ENCODE assay signal across 8 mouse cellular contexts in the genomic region with DNA sequence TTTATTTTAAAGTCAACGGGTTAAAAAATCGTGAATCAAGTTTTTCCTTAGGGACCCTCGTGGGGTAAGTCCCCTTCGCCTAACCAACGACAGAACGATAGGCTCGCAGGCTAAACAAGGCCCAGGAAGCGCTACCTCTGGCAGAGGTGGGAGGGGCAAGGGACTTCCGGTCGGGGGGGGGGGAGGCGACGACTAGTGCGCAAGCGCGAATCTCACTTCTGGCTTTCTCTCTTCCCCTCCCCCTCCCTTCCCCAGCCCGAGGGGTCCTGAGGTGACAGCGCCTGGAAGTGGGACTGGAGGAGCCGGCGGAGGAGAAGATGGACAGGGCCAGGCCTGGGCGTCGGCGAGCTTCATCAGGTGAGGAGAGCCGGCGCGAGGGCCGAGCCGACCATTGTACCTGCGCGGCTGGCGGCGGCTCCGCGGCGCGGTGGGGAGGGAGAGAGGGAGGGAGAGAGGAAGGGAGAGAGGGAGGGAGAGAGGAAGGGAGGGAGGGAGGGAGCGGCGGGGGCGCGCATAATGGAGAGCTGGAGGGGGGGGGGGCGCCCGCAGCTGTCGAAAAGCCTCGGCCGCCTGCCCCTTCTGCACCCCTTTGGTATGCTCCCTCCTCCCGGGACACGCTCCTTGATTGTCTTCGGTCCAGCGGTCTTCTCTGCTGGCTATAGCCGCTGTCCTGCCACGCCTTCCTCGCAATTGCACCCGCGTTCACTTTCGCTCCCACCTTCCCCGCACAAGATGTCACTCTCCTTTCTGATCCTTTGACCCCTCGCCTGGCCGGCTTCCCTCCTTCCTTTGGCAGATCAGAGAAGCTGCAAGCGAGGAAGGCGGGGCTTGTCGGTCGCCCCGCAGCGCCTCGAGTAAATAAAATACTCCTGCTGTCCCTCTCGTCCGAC. TPM values are rescaled to one million over a fixed set of nuclear protein-coding genes. Genes with fewer than 3 reads are reported as not detected.
DNase-seq lines count a peak whose midpoint lies in the region; ATAC-seq and TF ChIP-seq lines count a peak whose summit lies in the region.

No protein-coding gene starts in this region.

- peak overlapping the region; percentile 93 to 98 for H3K4me3 ChIP-seq in ES-E14 (ENCODE audit: insufficient read depth in 1 of 2, low read depth in 1 of 2, low read length in 2 of 2, poor library complexity in 1 of 2, severe bottlenecking in 1 of 2)
- peak overlapping the region; percentile 75 for H3K4me3 ChIP-seq in forebrain, embryonic 14.5 days (ENCODE audit: low read depth, low read length)
- peak overlapping the region; percentile 89 for H3K4me3 ChIP-seq in liver, embryonic 16.5 days (ENCODE audit: low read depth, low read length)
- peak overlapping the region; percentile 72 for H3K4me3 ChIP-seq in neural tube, embryonic 13.5 days

- H3K4me1 ChIP-seq in ES-E14 (ENCODE audit: control insufficient read depth in 2 of 2, insufficient read depth in 2 of 2, low read length in 2 of 2, poor library complexity in 1 of 2), result peaks cover 0 to 14% of the 10 kb centered on the region in 2 experiments; a peak in 3 of 4 replicates
- H3K4me1 ChIP-seq in forebrain, embryonic 14.5 days (ENCODE audit: control insufficient read depth, insufficient read depth, low read length), result peaks cover 8% of the 10 kb centered on the region
- peaks cover 42% of the 10 kb centered on the region for H3K4me1 ChIP-seq in liver, embryonic 16.5 days (ENCODE audit: control insufficient read depth, low read depth, low read length)
- peaks cover 21% of the 10 kb centered on the region for H3K4me1 ChIP-seq in neural tube, embryonic 13.5 days (replicated peaks)

- H3K36me3 ChIP-seq in ES-E14 (ENCODE audit: control insufficient read depth, insufficient read depth, low read length, poor library complexity, severe bottlenecking), result no peaks in the 10 kb centered on the region
- no peaks in the 10 kb centered on the region for H3K36me3 ChIP-seq in forebrain, embryonic 14.5 days (ENCODE audit: control insufficient read depth, insufficient read depth, low read length)
- H3K36me3 ChIP-seq in liver, embryonic 16.5 days (ENCODE audit: control insufficient read depth, insufficient read depth), result no peaks in the 10 kb centered on the region
- H3K36me3 ChIP-seq in neural tube, embryonic 13.5 days, result no peaks in the 10 kb centered on the region

- DNase-seq in ES-E14 (ENCODE audit: low read depth, low spot score), result peak; percentile 85
- peak; percentile 80 for DNase-seq in cerebellum, adult 11 months
- DNase-seq in forebrain, embryonic 14.5 days (ENCODE audit: low spot score), result peak; percentile 96
- DNase-seq in heart, postnatal 14 days, result peak; percentile 83 to 86
- DNase-seq in large intestine, adult 2 months (ENCODE audit: low read depth, low spot score), result peak; percentile 51
- DNase-seq in telencephalon, adult 2 months (ENCODE audit: low read depth, low spot score), result peak; percentile 76

- peak; percentile 93 for ATAC-seq in forebrain, embryonic 14.5 days
- ATAC-seq in liver, embryonic 16.5 days (ENCODE audit: low read depth), result peak; percentile 56
- peak; percentile 93 for ATAC-seq in neural tube, embryonic 13.5 days (ENCODE audit: low read depth)

- peak overlapping the region; percentile 67; the same call in 1 of the 2 replicates for H3K27ac ChIP-seq in ES-E14 (ENCODE audit: insufficient read depth, low read depth, low read length, poor library complexity, severe bottlenecking)
- H3K27ac ChIP-seq in forebrain, embryonic 14.5 days (ENCODE audit: low read depth, low read length), result peak overlapping the region; percentile 93
- H3K27ac ChIP-seq in liver, embryonic 16.5 days (ENCODE audit: low read length), result peak overlapping the region; percentile 97
- H3K27ac ChIP-seq in neural tube, embryonic 13.5 days (replicated peaks), result peak overlapping the region; percentile 98

- peak overlapping the region; percentile 52 for H3K4me2 ChIP-seq in forebrain, embryonic 14.5 days (ENCODE audit: low read length)
- H3K4me2 ChIP-seq in liver, embryonic 16.5 days (ENCODE audit: low read depth, low read length), result peak overlapping the region; percentile 69
- H3K4me2 ChIP-seq in neural tube, embryonic 13.5 days, result peak overlapping the region; percentile 69

- peak overlapping the region; percentile 79 for H3K9ac ChIP-seq in ES-E14 (ENCODE audit: insufficient read depth, low read depth, low read length, poor library complexity, severe bottlenecking)
- H3K9ac ChIP-seq in forebrain, embryonic 14.5 days (ENCODE audit: low read length), result peak overlapping the region; percentile 78
- H3K9ac ChIP-seq in liver, embryonic 16.5 days (ENCODE audit: low read depth, low read length), result peak overlapping the region; percentile 95
- H3K9ac ChIP-seq in neural tube, embryonic 13.5 days, result peak overlapping the region; percentile 87

- no peaks in the 10 kb centered on the region for H3K27me3 ChIP-seq in forebrain, embryonic 14.5 days (replicated peaks; ENCODE audit: control insufficient read depth, insufficient read depth, low read length)
- H3K27me3 ChIP-seq in liver, embryonic 16.5 days (ENCODE audit: control insufficient read depth, insufficient read depth, low read depth, low read length), result no peaks in the 10 kb centered on the region
- H3K27me3 ChIP-seq in neural tube, embryonic 13.5 days, result no peaks in the 10 kb centered on the region; the same call in 1 of the 2 replicates

- in situ Hi-C loops in ES-E14 (cut with MboI; ENCODE audit: low sequenced_read_pairs in 2 of 2, unreplicated experiment in 2 of 2), result no loop called here

- intact Hi-C loops in heart, postnatal 14 days (cut with DNase I), result loop anchor here (5.0 kb wide), 1 partner anchor 57 kb away; no protein-coding TSS in a partner anchor

- no peaks in the 10 kb centered on the region for H3K9me3 ChIP-seq in ES-E14 (ENCODE audit: control insufficient read depth, insufficient read depth, low read depth, low read length)
- H3K9me3 ChIP-seq in forebrain, embryonic 14.5 days (replicated peaks; ENCODE audit: control insufficient read depth, low read length), result no peaks in the 10 kb centered on the region
- no peaks in the 10 kb centered on the region for H3K9me3 ChIP-seq in liver, embryonic 16.5 days (replicated peaks; ENCODE audit: control insufficient read depth, low read length)
- no peaks in the 10 kb centered on the region for H3K9me3 ChIP-seq in neural tube, embryonic 13.5 days

- WGBS in forebrain, embryonic 14.5 days, result under 1% methylated on average over 50 of the region's 66 CpGs
- under 1% methylated on average over 56 of the region's 66 CpGs for WGBS in large intestine, adult 2 months
- under 1% methylated on average over 45 of the region's 66 CpGs for whole genome bisulfite sequencing in liver, embryonic 16.5 days (ENCODE audit: insufficient replicate concordance)
- WGBS in neural tube, embryonic 13.5 days, result 1% methylated on average over 40 of the region's 66 CpGs

TF ChIP-seq in ES-E14, 5 proteins besides CTCF, POLR2A, EP300 and RAD21:
- TF ChIP-seq CHD2 (IDR thresholded peaks at IDR 0.05; ENCODE audit: low read depth, low read length) (no peak), HCFC1 (IDR thresholded peaks at IDR 0.05; ENCODE audit: borderline replicate concordance, insufficient read depth, low read length) (no peak), ZC3H11A (IDR thresholded peaks at IDR 0.05; ENCODE audit: borderline replicate concordance, low read depth, low read length) (no peak)

RNA-seq across cellular contexts. Expression of gene Senp7, which starts 27.3 kb away (rescaled TPM):
- total RNA-seq in ES-E14 (2012; rRNA removed), result 3.4 and 6.2 TPM in 2 replicates
- 47.5 and 52.2 TPM in 2 replicates for polyA plus RNA-seq in forebrain, embryonic 14.5 days (2014; fragmentation: Nextera tagmentation; extraction: Ambion mirVana)
- total RNA-seq in heart, postnatal 14 days (2021), result 10 to 100 TPM; 17.9 to 18.7 TPM
- polyA plus RNA-seq in large intestine, adult 2 months (2012; rRNA removed), result 1.3 and 3.3 TPM in 2 replicates
- polyA plus RNA-seq in liver, embryonic 16.5 days (2015; fragmentation: Nextera tagmentation; extraction: Ambion mirVana), result 16.0 TPM in 2 replicates
- 53.1 and 57.3 TPM in 2 replicates for polyA plus RNA-seq in neural tube, embryonic 13.5 days (2015; fragmentation: Nextera tagmentation; extraction: Ambion mirVana)

RNA-seq across cellular contexts. Expression of gene Trmt10c, which starts 37.8 kb away (rescaled TPM):
- 15.9 and 21.6 TPM in 2 replicates for total RNA-seq in ES-E14 (2012; rRNA removed)
- 28.1 and 29.8 TPM in 2 replicates for polyA plus RNA-seq in forebrain, embryonic 14.5 days (2014; fragmentation: Nextera tagmentation; extraction: Ambion mirVana)
- 10 to 100 TPM; 10.9 to 13.0 TPM for total RNA-seq in heart, postnatal 14 days (2021)
- polyA plus RNA-seq in large intestine, adult 2 months (2012; rRNA removed), result 2.1 and 2.4 TPM in 2 replicates
- polyA plus RNA-seq in liver, embryonic 16.5 days (2015; fragmentation: Nextera tagmentation; extraction: Ambion mirVana), result 11.0 and 12.9 TPM in 2 replicates
- polyA plus RNA-seq in neural tube, embryonic 13.5 days (2015; fragmentation: Nextera tagmentation; extraction: Ambion mirVana), result 23.1 and 23.4 TPM in 2 replicates

RNA-seq across cellular contexts. Expression of gene Pcnp, which starts 45.9 kb away (rescaled TPM):
- 52.6 and 58.7 TPM in 2 replicates for total RNA-seq in ES-E14 (2012; rRNA removed)
- polyA plus RNA-seq in forebrain, embryonic 14.5 days (2014; fragmentation: Nextera tagmentation; extraction: Ambion mirVana), result 252 and 255 TPM in 2 replicates
- 10 to 100 TPM; 54.5 to 56.1 TPM for total RNA-seq in heart, postnatal 14 days (2021)
- 15.0 and 16.0 TPM in 2 replicates for polyA plus RNA-seq in large intestine, adult 2 months (2012; rRNA removed)
- 76.6 and 88.9 TPM in 2 replicates for polyA plus RNA-seq in liver, embryonic 16.5 days (2015; fragmentation: Nextera tagmentation; extraction: Ambion mirVana)
- 240 and 254 TPM in 2 replicates for polyA plus RNA-seq in neural tube, embryonic 13.5 days (2015; fragmentation: Nextera tagmentation; extraction: Ambion mirVana)

Comparison
In these comparisons a context has a peak if more than half of its experiments do, and no peak if none do; other contexts are left out.
1. Peak in every context shown above with its lines: DNase-seq, ATAC-seq, H3K4me3 ChIP-seq and H3K27ac ChIP-seq.